Mouse (Mus musculus) hindbrain, embryonic 15.5 days (tissue): ENCODE measurements at regions not wholly inside any gene's neighbourhood (a gene's known extent, or its start where the extent isn't known, plus 50 kb on each side); places are given as distances from the start of the nearest gene placed in this dataset.

Source experiments
- ATAC-seq: fragments of 200-750 bp; cut with Nextera tagmentation; 2 replicates; pipeline ENCODE4 v1.8.0; 2017; ENCODE audit warnings: low read depth, moderate number of reproducible peaks, moderate TSS enrichment; ENCODE audit not compliant: low FRiP score
- H3K27ac ChIP-seq: fragments of 300-500 bp; sonication (generic); replicated peaks from 2 replicates; pipeline ENCODE4 v1.5.1; 2015; ENCODE audit warnings: mild to moderate bottlenecking, inconsistent platforms
- H3K27me3 ChIP-seq: fragments of 300-500 bp; sonication (generic); 2 replicates; pipeline ENCODE4 v1.6.1; 2015; ENCODE audit warnings: control low read depth, inconsistent platforms
- H3K36me3 ChIP-seq: fragments of 300-500 bp; sonication (generic); 2 replicates; pipeline ENCODE4 v1.6.1; 2015; ENCODE audit warnings: control low read depth, inconsistent platforms
- H3K4me1 ChIP-seq: fragments of 300-500 bp; sonication (generic); replicated peaks from 2 replicates; pipeline ENCODE4 v1.6.1; 2015; ENCODE audit warnings: control low read depth, inconsistent platforms
- H3K4me2 ChIP-seq: fragments of 300-500 bp; sonication (generic); 2 replicates; pipeline ENCODE4 v1.6.1; 2015; ENCODE audit warnings: moderate library complexity, mild to moderate bottlenecking, inconsistent platforms
- H3K4me3 ChIP-seq: fragments of 300-500 bp; sonication (generic); 2 replicates; pipeline ENCODE4 v1.5.1; 2015; ENCODE audit warnings: mild to moderate bottlenecking, inconsistent platforms
- H3K9ac ChIP-seq: fragments of 300-500 bp; sonication (generic); 2 replicates; pipeline ENCODE4 v1.6.1; 2015; ENCODE audit warnings: inconsistent platforms
- H3K9me3 ChIP-seq: fragments of 300-500 bp; sonication (generic); 2 replicates; pipeline ENCODE4 v1.6.1; 2016; ENCODE audit warnings: control low read depth, inconsistent platforms
- WGBS: fragments of 180-500 bp; shearing (Covaris S2); methylation state at CpG from one replicate; pipeline ENCODE4 v1.1.7; 2015; 5-methylcytosine and 5-hydroxymethylcytosine counted together

GRCm38 (mm10) chr19:32947081-32947855 lies 190.0 kb downstream of the Pten start:
- no peaks in the 10 kb centered on the region for H3K27me3 ChIP-seq
- H3K9ac ChIP-seq = no peak overlapping the region
- H3K27ac ChIP-seq = no peak overlapping the region
- 75% methylated on average over 12 of the region's 12 CpGs for WGBS
- no peaks in the 10 kb centered on the region for H3K9me3 ChIP-seq
- no peaks in the 10 kb centered on the region for H3K36me3 ChIP-seq
- H3K4me2 ChIP-seq = no peak overlapping the region
- ATAC-seq = no peak
- no peaks in the 10 kb centered on the region for H3K4me1 ChIP-seq
- H3K4me3 ChIP-seq = no peak overlapping the region

- ATAC-seq = no peak
- no peaks in the 10 kb centered on the region for H3K9me3 ChIP-seq
- H3K4me2 ChIP-seq = no peak overlapping the region
- H3K4me1 ChIP-seq = no peaks in the 10 kb centered on the region
- H3K9ac ChIP-seq = no peak overlapping the region
- H3K27me3 ChIP-seq = no peaks in the 10 kb centered on the region
- no peak overlapping the region for H3K27ac ChIP-seq
- 74% methylated on average over 3 of the region's 3 CpGs for WGBS
- no peaks in the 10 kb centered on the region for H3K36me3 ChIP-seq
- no peak overlapping the region for H3K4me3 ChIP-seq
These were observed 193.0 kb downstream of the Pten start for GRCm38 (mm10) chr19:32950252-32950651.

- Histone ChIP-seq H3K27ac (no peak overlapping the region), H3K4me1 (no peaks in the 10 kb centered on the region), H3K9me3 (no peaks in the 10 kb centered on the region), H3K9ac (no peak overlapping the region), H3K36me3 (no peaks in the 10 kb centered on the region), H3K4me2 (no peak overlapping the region), H3K27me3 (no peaks in the 10 kb centered on the region), H3K4me3 (no peak overlapping the region)
- no peak for ATAC-seq
- WGBS = 89% methylated on average over 1 of the region's 1 CpGs
These were observed 193.5 kb downstream of the Pten start for GRCm38 (mm10) chr19:32950794-32951193.

- 92% methylated on average over 4 of the region's 4 CpGs for WGBS
- Histone ChIP-seq H3K9me3 (no peaks in the 10 kb centered on the region), H3K4me3 (no peak overlapping the region), H3K9ac (no peak overlapping the region), H3K27me3 (no peaks in the 10 kb centered on the region), H3K4me2 (no peak overlapping the region), H3K4me1 (0 out of 2 replicates have a peak, but pooled peaks cover 9% of the 10 kb centered on the region), H3K27ac (no peak overlapping the region), H3K36me3 (no peaks in the 10 kb centered on the region)
- no peak for ATAC-seq
These were observed 195.1 kb downstream of the Pten start for GRCm38 (mm10) chr19:32952425-32952824.

GRCm38 (mm10) chr19:32952928-32953687 lies 195.8 kb downstream of the Pten start:
- no peaks in the 10 kb centered on the region for H3K27me3 ChIP-seq
- H3K9ac ChIP-seq = no peak overlapping the region
- H3K27ac ChIP-seq = no peak overlapping the region
- 0 out of 2 replicates have a peak, but pooled peaks cover 9% of the 10 kb centered on the region for H3K4me1 ChIP-seq
- no peak overlapping the region for H3K4me3 ChIP-seq
- no peaks in the 10 kb centered on the region for H3K9me3 ChIP-seq
- H3K4me2 ChIP-seq = no peak overlapping the region
- 86% methylated on average over 11 of the region's 11 CpGs for WGBS
- no peaks in the 10 kb centered on the region for H3K36me3 ChIP-seq
- no peak for ATAC-seq

GRCm38 (mm10) chr19:32954001-32954605 lies 196.8 kb downstream of the Pten start:
- 0 out of 2 replicates have a peak, but pooled peaks cover 9% of the 10 kb centered on the region for H3K4me1 ChIP-seq
- H3K9ac ChIP-seq = no peak overlapping the region
- no peak overlapping the region for H3K4me3 ChIP-seq
- no peaks in the 10 kb centered on the region for H3K27me3 ChIP-seq
- no peaks in the 10 kb centered on the region for H3K9me3 ChIP-seq
- no peak overlapping the region for H3K27ac ChIP-seq
- ATAC-seq = no peak
- no peak overlapping the region for H3K4me2 ChIP-seq
- no peaks in the 10 kb centered on the region for H3K36me3 ChIP-seq
- WGBS = 45% methylated on average over 4 of the region's 4 CpGs

- Histone ChIP-seq H3K27ac (no peak overlapping the region), H3K27me3 (no peaks in the 10 kb centered on the region), H3K4me1 (0 out of 2 replicates have a peak, but pooled peaks cover 9% of the 10 kb centered on the region), H3K9me3 (no peaks in the 10 kb centered on the region), H3K36me3 (no peaks in the 10 kb centered on the region), H3K4me3 (no peak overlapping the region), H3K4me2 (no peak overlapping the region), H3K9ac (no peak overlapping the region)
- 93% methylated on average over 3 of the region's 3 CpGs for WGBS
- ATAC-seq = no peak
These were observed 197.6 kb downstream of the Pten start for GRCm38 (mm10) chr19:32954942-32955341.

- no peaks in the 10 kb centered on the region for H3K27me3 ChIP-seq
- H3K9ac ChIP-seq = no peak overlapping the region
- 4% methylated on average over 9 of the region's 9 CpGs for WGBS
- H3K4me3 ChIP-seq = peak overlapping the region; percentile 15; the same call in 1 of the 2 replicates
- H3K9me3 ChIP-seq = no peaks in the 10 kb centered on the region
- no peak for ATAC-seq
- no peak overlapping the region for H3K27ac ChIP-seq
- H3K4me2 ChIP-seq = peak overlapping the region; percentile 52
- no peaks in the 10 kb centered on the region for H3K36me3 ChIP-seq
- H3K4me1 ChIP-seq = 0 out of 2 replicates have a peak, but pooled peaks cover 9% of the 10 kb centered on the region
These were observed 199.0 kb downstream of the Pten start for GRCm38 (mm10) chr19:32956143-32956915.

GRCm38 (mm10) chr19:32956916-32957558 lies 199.7 kb downstream of the Pten start:
- H3K4me1 ChIP-seq = 0 out of 2 replicates have a peak, but pooled peaks cover 9% of the 10 kb centered on the region
- H3K9me3 ChIP-seq = no peaks in the 10 kb centered on the region
- no peaks in the 10 kb centered on the region for H3K36me3 ChIP-seq
- H3K4me3 ChIP-seq = peak overlapping the region; percentile 15; the same call in 1 of the 2 replicates
- no peak; the same call in 1 of the 2 replicates for ATAC-seq
- H3K27ac ChIP-seq = no peak overlapping the region
- H3K9ac ChIP-seq = no peak overlapping the region
- H3K27me3 ChIP-seq = no peaks in the 10 kb centered on the region
- 4% methylated on average over 13 of the region's 13 CpGs for WGBS
- H3K4me2 ChIP-seq = peak overlapping the region; percentile 52

- no peaks in the 10 kb centered on the region for H3K9me3 ChIP-seq
- ATAC-seq = no peak
- H3K27ac ChIP-seq = no peak overlapping the region
- H3K4me3 ChIP-seq = no peak overlapping the region
- no peak overlapping the region for H3K9ac ChIP-seq
- no peak overlapping the region for H3K4me2 ChIP-seq
- 92% methylated on average over 4 of the region's 4 CpGs for WGBS
- H3K36me3 ChIP-seq = no peaks in the 10 kb centered on the region
- H3K4me1 ChIP-seq = 0 out of 2 replicates have a peak, but pooled peaks cover 9% of the 10 kb centered on the region
- H3K27me3 ChIP-seq = no peaks in the 10 kb centered on the region
These were observed 201.0 kb downstream of the Pten start for GRCm38 (mm10) chr19:32958276-32958675.

GRCm38 (mm10) chr19:32958791-32959190 lies 201.5 kb downstream of the Pten start:
- no peak for ATAC-seq
- H3K4me3 ChIP-seq = no peak overlapping the region
- H3K27ac ChIP-seq = no peak overlapping the region
- no peak overlapping the region for H3K9ac ChIP-seq
- no peaks in the 10 kb centered on the region for H3K27me3 ChIP-seq
- H3K36me3 ChIP-seq = no peaks in the 10 kb centered on the region
- no peaks in the 10 kb centered on the region for H3K9me3 ChIP-seq
- 96% methylated on average over 4 of the region's 4 CpGs for WGBS
- H3K4me1 ChIP-seq = 0 out of 2 replicates have a peak, but pooled peaks cover 9% of the 10 kb centered on the region
- no peak overlapping the region for H3K4me2 ChIP-seq
